Mouse (Mus musculus) ES-Bruce4 (cell line): Measurements from ENCODE around the gene Rbm14.

Experiments
- CTCF ChIP-seq: IDR thresholded peaks from one replicate; pipeline ENCODE4 v1.8.1; 2011; ENCODE audit warnings: low read depth, low read length
- EP300 ChIP-seq: IDR thresholded peaks from 2 replicates; pipeline ENCODE4 v1.6.1; 2011; ENCODE audit warnings: low read depth, low read length; ENCODE audit not compliant: insufficient read depth
- POLR2A ChIP-seq: IDR thresholded peaks from one replicate; pipeline ENCODE4 v1.8.1; 2011; ENCODE audit warnings: low read length; ENCODE audit not compliant: insufficient read depth

- TF ChIP-seq CTCF = no peak
- TF ChIP-seq EP300 = peak; percentile 68
- TF ChIP-seq POLR2A = no peak
Measured at GRCm38 (mm10) chr19:4810309-4810708, 1.1 kb downstream of the Rbm14 start.
